In genomic region chr17:80372989-80373725, GRCm38 (mm10) we compare ENCODE assay signal across 8 mouse cellular contexts. TPM values are rescaled to one million over a fixed set of nuclear protein-coding genes. Genes with fewer than 3 reads are reported as not detected.
A peak's percentile ranks its signal among the peaks of the same experiment; 100 is the strongest.
DNase-seq lines count a peak whose midpoint lies in the region; ATAC-seq and TF ChIP-seq lines count a peak whose summit lies in the region.

TSS of gene Gm10190 (minus strand) at chr17:80373541.

- ATAC-seq in embryonic facial prominence, embryonic 15.5 days (ENCODE audit: insufficient number of reproducible peaks, low FRiP score, low TSS enrichment, low read depth), result peak; percentile 96
- ATAC-seq in midbrain, embryonic 11.5 days (ENCODE audit: low FRiP score), result peak; percentile 99

- H3K27ac ChIP-seq in bone marrow macrophage, adult 2 months (ENCODE audit: insufficient read depth, low read depth, low read length), result no peak within 1 kb of the TSS
- H3K27ac ChIP-seq in embryonic facial prominence, embryonic 15.5 days (replicated peaks), result peak within 1 kb of the TSS; percentile 78
- no peak within 1 kb of the TSS; the same call in 1 of the 2 replicates for H3K27ac ChIP-seq in midbrain, embryonic 11.5 days (ENCODE audit: low read depth, low read length)

- no peaks in the 10 kb centered on the region for H3K9me3 ChIP-seq in embryonic facial prominence, embryonic 15.5 days (replicated peaks)
- H3K9me3 ChIP-seq in midbrain, embryonic 11.5 days (ENCODE audit: control insufficient read depth, low read length), result no peaks in the 10 kb centered on the region; the same call in 1 of the 2 replicates

- peak within 1 kb of the TSS; percentile 88 for H3K4me2 ChIP-seq in embryonic facial prominence, embryonic 15.5 days (replicated peaks)
- H3K4me2 ChIP-seq in midbrain, embryonic 11.5 days, result peak within 1 kb of the TSS; percentile 67

- H3K4me1 ChIP-seq in bone marrow macrophage, adult 2 months (ENCODE audit: control insufficient read depth, insufficient read depth, low read length), result no peaks in the 10 kb centered on the region
- peaks cover 11% of the 10 kb centered on the region for H3K4me1 ChIP-seq in embryonic facial prominence, embryonic 15.5 days
- H3K4me1 ChIP-seq in midbrain, embryonic 11.5 days (ENCODE audit: control insufficient read depth, insufficient read depth, low read length), result peaks cover 2% of the 10 kb centered on the region; the same call in 1 of the 2 replicates

- H3K9ac ChIP-seq in embryonic facial prominence, embryonic 15.5 days, result peak within 1 kb of the TSS; percentile 59
- peak within 1 kb of the TSS; percentile 78 for H3K9ac ChIP-seq in midbrain, embryonic 11.5 days (ENCODE audit: low read length)

- no peak for TF ChIP-seq CTCF in bone marrow macrophage, adult 2 months (IDR thresholded peaks at IDR 0.05; ENCODE audit: low read depth, low read length)

- TF ChIP-seq POLR2A in bone marrow macrophage, adult 2 months (IDR thresholded peaks at IDR 0.05; ENCODE audit: borderline replicate concordance, low read depth, low read length), result no peak

- WGBS in embryonic facial prominence, embryonic 15.5 days, result 3% methylated on average over 98 of the region's 102 CpGs
- whole genome bisulfite sequencing in midbrain, embryonic 11.5 days, result 3% methylated on average over 99 of the region's 102 CpGs

- H3K4me3 ChIP-seq in bone marrow macrophage, adult 2 months (ENCODE audit: insufficient read depth, low read length), result peak within 1 kb of the TSS; percentile 54
- peak within 1 kb of the TSS; percentile 52 for H3K4me3 ChIP-seq in embryonic facial prominence, embryonic 15.5 days (replicated peaks)
- peak within 1 kb of the TSS; percentile 41 for H3K4me3 ChIP-seq in midbrain, embryonic 11.5 days (ENCODE audit: low read depth, low read length)

- DNase-seq in heart, adult 18-20 months, result peak; percentile 84 to 94
- DNase-seq in kidney, adult 18-20 months, result peak; percentile 90
- DNase-seq in left cerebral cortex, postnatal 4 days, result peak; percentile 92
- peak; percentile 99 for DNase-seq in midbrain, embryonic 11.5 days (ENCODE audit: low spot score, missing footprints)
- DNase-seq in right cerebral cortex, postnatal 4 days, result peak; percentile 86
- DNase-seq in urinary bladder, postnatal 4 days (ENCODE audit: low spot score in 2 of 2), result peak; percentile 82 to 87

- no peaks in the 10 kb centered on the region for H3K36me3 ChIP-seq in embryonic facial prominence, embryonic 15.5 days
- H3K36me3 ChIP-seq in midbrain, embryonic 11.5 days (ENCODE audit: control insufficient read depth, insufficient read depth, low read length), result no peaks in the 10 kb centered on the region

- intact Hi-C loops in left cerebral cortex, postnatal 4 days (cut with DNase I), result no loop called here

- H3K27me3 ChIP-seq in embryonic facial prominence, embryonic 15.5 days, result no peaks in the 10 kb centered on the region
- peaks cover 13% of the 10 kb centered on the region for H3K27me3 ChIP-seq in midbrain, embryonic 11.5 days (ENCODE audit: control insufficient read depth, insufficient read depth, low read length)

RNA-seq across cellular contexts. Expression of gene Gm10190, which starts in this region (rescaled TPM):
- polyA plus RNA-seq in bone marrow macrophage, adult 2 months (2012; ENCODE audit: insufficient read depth, insufficient read length, missing spikeins), result not detected in 2 replicates
- polyA plus RNA-seq in embryonic facial prominence, embryonic 15.5 days (2015; fragmentation: Nextera tagmentation; extraction: Ambion mirVana), result 1.2 and 2.8 TPM in 2 replicates
- not detected for total RNA-seq in heart, adult 18-20 months (2021)
- 1 to 10 TPM; 1.9 to 2.6 TPM for total RNA-seq in left cerebral cortex, postnatal 4 days (2021)
- 0.72 and 1.1 TPM in 2 replicates for polyA plus RNA-seq in midbrain, embryonic 11.5 days (2014; fragmentation: Nextera tagmentation; extraction: Ambion mirVana)

Comparison
In these comparisons a context has a peak if more than half of its experiments do, and no peak if none do; other contexts are left out.
1. Peak in DNase-seq in heart, adult 18-20 months; RNA of the gene not detected or under 1 TPM.